Mouse (Mus musculus) brain, embryonic 14.5 days (tissue): ENCODE results near the gene Tex21. TPM values are rescaled to one million over a fixed set of nuclear protein-coding genes. Genes with fewer than 3 reads are reported as not detected.
"Not testable (repeated sequence)": the region's sequence is repeated elsewhere in the genome, so short reads cannot be mapped to it uniquely, and the experiment has no call there.

Source experiments
- DNase-seq: peaks from one replicate; pipeline ENCODE4 v3.0.0-alpha.2; 2011; ENCODE audit warnings: low read depth
- CTCF ChIP-seq: fragments of 200-500 bp; IDR thresholded peaks from 2 replicates; pipeline ENCODE4 v1.5.1; 2012; ENCODE audit warnings: inconsistent platforms, mild to moderate bottlenecking, moderate library complexity, borderline replicate concordance; ENCODE audit not compliant: insufficient read depth, insufficient read length; ENCODE audit errors: extremely low read depth
- POLR2A ChIP-seq: fragments of 200-500 bp; IDR thresholded peaks from 2 replicates; pipeline ENCODE4 v1.6.1; 2012; ENCODE audit warnings: mild to moderate bottlenecking, inconsistent platforms, borderline replicate concordance; ENCODE audit not compliant: poor library complexity, insufficient read depth, insufficient read length, severe bottlenecking; ENCODE audit errors: extremely low read depth
- polyA plus RNA-seq: library from polyadenylated mRNA; depleted of rRNA; stranded (reverse); fragments of >200 nt; gene quantifications from 2 replicates; pipeline ENCODE4 v1.2.3, GENCODE M21; 2012

Gene Tex21
- polyA plus RNA-seq, 1 experiment, result 0.04 TPM

- no peak for TF ChIP-seq CTCF
- TF ChIP-seq POLR2A, result no peak
Observed at GRCm38 (mm10) chr12:76239145-76239838, 7.3 kb downstream of the Tex21 start.

GRCm38 (mm10) chr12:76235253-76235652, 11.3 kb downstream of the Tex21 start:
- no peak for TF ChIP-seq CTCF
- TF ChIP-seq POLR2A, result no peak
- DNase-seq, result no peak

More at GRCm38 (mm10) chr12:76239145-76239838, 7.3 kb downstream of the Tex21 start:
- no peak for DNase-seq

DNA sequence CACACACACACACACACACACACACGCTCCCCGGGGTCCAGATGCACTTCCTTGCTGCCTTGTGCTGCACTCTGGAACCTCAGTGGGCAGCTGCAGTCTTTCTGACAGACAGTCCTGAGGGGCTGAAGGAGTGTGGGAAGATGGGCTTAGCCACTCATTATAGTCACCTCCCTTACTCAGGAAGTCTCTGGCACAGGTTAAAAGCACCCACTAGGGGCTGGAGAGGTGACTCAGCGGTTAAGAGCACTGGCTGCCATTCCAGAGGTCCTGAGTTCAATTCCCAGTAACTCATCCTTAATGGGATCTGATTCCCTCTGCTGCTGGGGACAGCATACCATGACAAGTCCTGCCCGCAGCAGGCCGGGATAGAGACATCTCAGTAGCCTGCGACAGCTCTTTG, 15.9 kb downstream of the Tex21 start:
- TF ChIP-seq CTCF (no peak), POLR2A (no peak)
- no peak for DNase-seq

GRCm38 (mm10) chr12:76222104-76222503, 24.4 kb downstream of the Tex21 start:
- DNase-seq, result not testable (repeated sequence)

DNA sequence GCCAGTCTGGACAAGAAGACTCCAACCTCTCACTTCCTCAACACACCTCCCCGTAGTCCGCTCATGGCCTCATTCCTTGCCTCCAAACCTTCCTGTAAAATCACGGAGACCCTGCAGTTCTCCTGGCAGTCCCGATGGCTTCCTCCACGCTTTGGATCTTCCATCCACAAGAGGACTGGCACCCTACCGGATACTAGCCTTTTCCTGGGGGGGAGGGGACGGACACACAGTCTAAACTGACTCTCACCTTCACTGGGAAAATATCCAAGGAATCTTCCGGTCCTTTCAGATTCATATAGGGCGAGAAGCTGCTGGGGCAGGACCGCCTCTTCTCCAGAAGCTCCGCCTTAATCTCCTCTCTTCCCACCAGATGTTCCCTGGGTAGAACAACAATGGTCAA, 29.8 kb downstream of the Tex21 start:
- DNase-seq, result no peak

DNA sequence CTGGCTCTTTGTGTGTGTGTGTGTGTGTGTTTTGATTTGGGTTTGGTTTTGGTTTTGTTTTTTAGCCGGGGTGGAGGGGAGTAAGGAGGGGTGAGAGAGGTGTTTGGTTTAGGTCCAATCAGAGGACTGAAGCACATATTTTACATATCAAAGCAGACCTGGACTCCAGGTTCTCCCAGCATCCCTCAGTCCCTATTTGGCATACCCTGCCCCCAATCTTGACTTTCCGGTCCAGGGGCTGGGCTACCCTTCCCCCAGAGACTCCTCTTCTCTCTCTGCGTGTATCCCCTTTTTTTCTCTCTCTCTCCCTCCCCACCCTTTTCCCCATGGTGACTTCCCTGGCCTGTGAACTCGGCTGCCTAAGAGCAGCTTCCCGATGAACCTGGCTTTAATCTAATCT, 31.4 kb downstream of the Tex21 start:
- no peak for DNase-seq
- TF ChIP-seq CTCF (no peak), POLR2A (no peak)

More for the DNA sequence above, 29.8 kb downstream of the Tex21 start:
- no peak for TF ChIP-seq CTCF
- no peak for TF ChIP-seq POLR2A

DNA sequence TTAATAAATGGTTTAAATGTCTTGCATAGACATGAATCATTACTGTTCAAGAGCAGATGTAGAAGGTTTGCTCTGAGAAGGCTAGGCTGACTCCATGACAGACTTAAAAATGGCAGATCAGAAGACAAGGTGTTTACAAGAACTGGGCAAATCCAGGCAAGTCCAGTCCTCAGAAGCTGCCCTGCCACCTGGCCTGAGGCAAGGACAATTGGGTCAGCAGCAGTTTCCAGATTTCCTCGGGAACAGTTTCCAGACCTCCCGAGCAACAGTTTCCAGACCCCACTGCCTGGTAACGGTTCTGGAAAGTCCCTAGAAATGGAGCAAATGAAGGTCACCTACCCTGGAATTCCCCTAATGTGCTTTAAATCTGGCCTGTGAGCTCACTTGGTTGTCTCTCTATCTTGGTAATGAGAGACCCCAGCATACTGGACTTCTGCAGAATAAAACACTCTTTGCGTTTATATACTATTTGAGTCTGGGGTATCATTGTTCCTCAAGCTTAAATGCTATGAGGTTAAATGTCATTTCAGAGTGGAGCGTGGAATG, 37.0 kb downstream of the Tex21 start:
- no peak for DNase-seq
- TF ChIP-seq POLR2A, result no peak

DNA sequence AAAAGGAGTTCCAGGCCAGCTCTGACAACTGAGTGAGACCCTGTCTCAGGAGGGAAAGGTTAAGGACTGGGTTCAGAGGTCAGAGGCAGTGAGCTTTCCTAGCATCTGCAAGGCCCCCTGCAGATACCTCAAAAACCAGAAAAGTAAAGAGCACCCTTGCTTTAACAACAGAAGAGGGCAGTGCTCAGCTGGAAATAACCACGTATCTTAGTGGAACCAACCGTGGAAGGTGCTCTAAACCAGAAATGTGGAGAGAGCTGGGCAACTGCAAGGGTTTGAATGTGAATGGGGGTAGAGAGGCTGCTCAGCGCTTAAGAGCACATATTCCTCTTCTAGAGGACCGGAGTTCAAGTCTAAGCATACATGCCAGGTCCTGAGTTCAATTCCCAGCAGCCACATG, 46.2 kb downstream of the Tex21 start:
- TF ChIP-seq CTCF, result no peak
- no peak for TF ChIP-seq POLR2A
- DNase-seq, result no peak

- no peak for DNase-seq
- TF ChIP-seq POLR2A (no peak), CTCF (no peak)
Observed at GRCm38 (mm10) chr12:76197071-76197470, 49.5 kb downstream of the Tex21 start.

DNA sequence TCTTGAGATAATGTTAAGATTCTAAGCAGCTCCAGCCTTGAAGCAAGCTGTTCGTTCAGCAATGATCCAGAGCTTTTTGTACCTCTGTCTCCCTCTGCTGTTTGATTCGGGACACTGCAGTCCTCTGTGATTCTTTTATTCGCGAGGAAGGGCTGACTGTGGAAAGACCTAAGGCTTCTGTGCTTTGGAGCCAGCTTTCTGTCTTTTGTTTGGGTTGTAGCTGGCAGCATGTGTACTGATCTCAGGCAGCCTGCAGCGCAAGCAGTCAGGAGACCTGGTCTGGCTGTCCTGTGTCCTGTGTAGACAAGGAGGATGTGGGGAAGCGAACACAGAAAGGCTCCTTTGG, 49.9 kb downstream of the Tex21 start:
- peak; percentile 93 for DNase-seq
- TF ChIP-seq POLR2A (no peak), CTCF (peak; percentile 87)

- TF ChIP-seq POLR2A (no peak), CTCF (no peak)
- DNase-seq, result peak; percentile 89
Observed at GRCm38 (mm10) chr12:76195912-76196708, 50.4 kb downstream of the Tex21 start.

DNA sequence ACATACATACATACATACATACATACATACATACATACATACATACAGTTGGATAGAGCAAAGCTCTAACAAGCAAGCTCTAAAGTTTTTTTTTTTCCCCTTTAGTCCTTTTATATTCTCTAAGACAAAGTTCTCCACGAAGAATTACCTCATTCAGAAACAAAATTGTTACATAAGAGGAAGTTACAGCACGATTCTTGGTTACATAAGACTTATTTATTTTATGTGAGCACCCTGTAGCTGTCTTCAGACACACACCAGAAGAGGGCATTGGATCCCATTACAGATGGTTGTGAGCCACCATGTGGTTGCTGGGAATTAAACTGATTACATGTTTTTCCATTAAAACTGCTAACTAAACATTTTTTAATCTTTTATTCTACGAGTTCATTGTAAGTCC, 52.0 kb downstream of the Tex21 start:
- DNase-seq, result no peak
- TF ChIP-seq POLR2A (no peak), CTCF (no peak)
